Mouse (Mus musculus): ENCODE data around the gene Eya4.

Eya4 gene

DNA sequence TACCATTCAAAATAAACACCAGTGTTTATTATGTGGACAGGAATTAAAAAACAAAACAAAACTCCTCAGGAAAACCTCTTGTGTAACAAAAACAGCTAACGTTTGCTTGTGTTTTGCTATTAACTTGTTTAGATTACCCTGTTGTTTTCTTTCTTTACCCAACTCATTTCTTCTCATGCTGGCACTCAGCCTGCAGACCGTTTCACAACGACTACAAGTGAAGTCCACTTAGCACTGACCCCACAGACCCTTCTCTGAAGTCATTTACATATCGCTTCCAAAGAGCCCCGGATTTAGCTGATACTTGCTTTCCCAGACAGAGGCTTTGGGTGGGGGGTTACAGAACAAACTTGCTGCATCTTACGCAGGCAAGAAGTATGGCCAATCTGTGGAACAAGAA is 286.9 kb downstream of the Eya4 start:
- no peak for DNase-seq (ENCODE audit: low spot score)

DNA sequence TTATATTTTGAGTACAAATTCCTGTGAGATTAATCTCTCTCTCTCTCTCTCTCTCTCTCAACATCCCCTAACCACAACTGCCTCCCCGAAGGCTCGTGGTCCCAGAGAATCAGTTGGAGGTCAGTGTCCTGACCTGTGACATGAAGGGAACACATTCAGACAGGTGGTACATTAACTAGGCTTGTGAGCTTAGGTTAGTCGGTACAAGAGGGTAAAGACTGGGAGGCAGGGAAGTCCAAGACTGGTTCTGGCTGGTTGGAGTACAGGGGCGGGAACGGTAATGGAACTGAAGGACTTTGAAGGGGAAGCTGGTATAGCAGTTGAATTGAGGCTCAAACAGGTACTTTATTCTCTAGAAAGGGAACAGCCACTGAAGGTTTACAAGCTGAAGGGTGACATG is 287.9 kb downstream of the Eya4 start:
- DNase-seq (ENCODE audit: low spot score): no peak

DNA sequence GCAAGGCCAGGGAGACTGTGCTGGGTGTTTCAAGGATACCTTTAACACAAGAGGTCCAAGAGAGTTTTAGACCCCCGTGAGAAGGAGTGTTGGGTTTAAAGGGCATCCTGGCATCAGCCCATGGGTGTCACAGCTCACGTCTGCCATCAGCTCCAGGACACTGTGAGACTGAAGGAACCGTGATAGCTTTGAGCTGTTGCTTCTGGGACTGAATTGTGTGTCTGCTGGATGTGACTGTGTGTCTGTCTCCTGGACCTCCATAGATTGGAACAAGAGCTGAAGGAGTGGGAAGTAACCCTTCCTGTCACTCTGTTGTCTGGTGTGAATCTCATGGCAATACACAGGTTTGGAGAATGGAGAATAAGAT is 289.9 kb downstream of the Eya4 start:
- DNase-seq (ENCODE audit: low spot score): no peak

DNA sequence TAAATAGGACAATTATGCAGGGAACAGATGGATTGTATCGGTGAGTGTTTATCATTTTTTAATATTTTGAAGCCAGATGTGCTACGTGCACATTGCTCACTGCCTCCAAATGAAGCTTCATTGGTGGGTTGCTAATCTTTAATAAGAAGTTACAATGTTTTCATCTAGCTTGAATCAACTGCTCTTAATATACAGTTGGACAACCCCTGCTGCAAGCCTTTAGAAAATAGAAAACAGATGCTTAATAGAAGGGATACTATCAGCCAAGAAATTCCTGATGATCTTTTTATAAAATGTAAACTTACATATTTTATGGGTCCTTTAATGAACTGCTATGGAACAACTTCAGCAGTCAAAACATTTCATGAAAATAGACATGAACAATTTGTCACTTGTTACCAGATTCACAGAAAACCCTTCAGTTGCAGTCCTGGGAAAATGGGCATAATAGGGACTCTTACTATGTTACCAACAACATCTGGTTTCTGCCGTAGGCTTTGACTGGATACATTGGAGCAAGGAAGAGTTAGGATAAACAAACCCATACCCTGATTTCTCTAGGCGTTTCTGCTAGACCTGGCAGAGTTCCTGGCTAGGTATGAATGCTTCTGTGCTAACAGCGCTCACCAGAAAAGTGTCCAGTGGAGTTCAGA is 290.4 kb downstream of the Eya4 start:
- no peak for DNase-seq (ENCODE audit: low spot score)

DNA sequence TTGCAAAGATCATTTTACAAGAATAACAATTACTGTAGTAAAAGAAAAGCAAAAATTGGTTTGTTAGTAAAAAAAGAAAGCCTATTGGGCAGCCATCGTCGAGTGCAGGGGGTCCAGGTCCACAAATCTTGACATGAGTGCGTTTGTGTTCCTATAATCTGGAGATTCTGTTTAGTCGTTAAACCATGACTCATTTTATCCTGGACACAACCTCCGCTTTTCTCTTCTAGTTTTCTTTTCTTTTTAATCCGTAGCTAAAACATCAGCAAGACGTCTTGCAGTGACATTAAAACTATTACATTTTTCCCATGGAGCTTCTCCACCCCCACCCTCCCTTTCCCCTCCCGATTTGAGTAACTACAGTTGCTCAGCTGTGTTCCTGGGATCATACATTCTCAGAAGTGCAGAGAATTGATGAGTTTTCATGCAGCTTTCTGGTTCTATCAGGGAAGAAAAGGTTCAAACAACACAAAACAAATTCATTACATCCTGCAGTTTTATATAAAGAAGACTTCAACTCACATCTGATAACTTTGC is 297.1 kb downstream of the Eya4 start:
- DNase-seq (ENCODE audit: low spot score): no peak

All from c-Kit-positive CD71-positive TER-119-positive erythroid progenitor cells, embryonic 14.5 days (primary cell).